Mouse (Mus musculus): ENCODE data around the gene Atmin.

Gene Atmin

DNA sequence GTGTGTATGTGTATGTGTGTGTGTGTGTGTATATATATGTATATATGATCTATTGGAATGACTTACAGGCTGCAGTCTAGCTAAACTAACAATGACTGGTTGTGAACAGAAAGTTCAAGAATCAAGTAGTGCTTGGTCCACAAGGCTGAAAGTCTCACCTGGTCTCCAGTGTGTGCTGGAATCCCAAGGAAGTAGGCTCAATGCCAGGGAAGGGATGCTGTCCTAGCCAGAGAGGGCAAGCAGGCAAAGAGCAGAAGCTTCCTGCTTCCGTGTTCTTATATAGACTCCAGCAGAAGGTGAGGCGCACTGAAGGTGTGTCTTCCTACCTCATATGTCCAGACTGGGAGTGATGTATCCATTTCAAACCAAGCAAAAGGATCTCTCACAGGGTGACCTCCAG, 8.6 kb downstream of the Atmin start:
- no peak for DNase-seq

DNA sequence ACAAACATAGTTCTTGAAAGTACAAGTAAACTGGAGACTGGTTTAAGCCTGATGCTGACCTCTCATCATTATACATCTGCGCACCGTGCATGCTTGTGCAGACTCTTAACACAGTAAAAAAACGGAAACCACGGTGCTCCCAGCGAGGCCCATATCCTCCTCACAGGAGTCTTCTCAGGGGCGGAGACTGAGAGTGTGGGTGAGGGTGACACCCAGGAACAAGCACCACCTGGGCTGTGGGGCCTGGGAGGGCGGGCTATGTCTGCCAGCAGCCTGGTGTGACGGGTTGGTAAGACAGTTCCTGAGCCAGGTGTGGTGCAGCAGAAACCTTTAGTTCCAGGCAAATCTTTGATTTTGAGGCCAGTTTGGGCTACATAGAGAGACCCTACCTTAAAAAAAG, 9.2 kb downstream of the Atmin start:
- no peak for DNase-seq

DNA sequence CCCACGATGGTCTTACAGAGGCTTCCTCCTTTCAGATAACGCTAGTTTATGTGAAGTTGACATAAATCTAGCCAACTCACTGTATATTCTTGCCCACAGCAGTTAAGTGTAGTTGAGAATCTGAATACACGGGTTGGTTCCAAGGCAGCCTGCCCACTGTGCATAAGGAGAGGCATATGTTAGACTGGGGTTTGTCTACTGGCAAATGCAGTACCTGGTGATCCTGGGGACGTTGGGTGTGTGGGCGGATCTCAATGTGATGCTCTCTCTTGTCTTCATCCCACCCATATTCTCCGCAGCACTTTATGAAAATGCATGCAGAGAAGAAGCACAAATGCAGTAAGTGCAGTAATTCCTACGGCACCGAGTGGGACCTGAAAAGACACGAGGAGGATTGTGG, 11.2 kb downstream of the Atmin start:
- no peak for DNase-seq

DNA sequence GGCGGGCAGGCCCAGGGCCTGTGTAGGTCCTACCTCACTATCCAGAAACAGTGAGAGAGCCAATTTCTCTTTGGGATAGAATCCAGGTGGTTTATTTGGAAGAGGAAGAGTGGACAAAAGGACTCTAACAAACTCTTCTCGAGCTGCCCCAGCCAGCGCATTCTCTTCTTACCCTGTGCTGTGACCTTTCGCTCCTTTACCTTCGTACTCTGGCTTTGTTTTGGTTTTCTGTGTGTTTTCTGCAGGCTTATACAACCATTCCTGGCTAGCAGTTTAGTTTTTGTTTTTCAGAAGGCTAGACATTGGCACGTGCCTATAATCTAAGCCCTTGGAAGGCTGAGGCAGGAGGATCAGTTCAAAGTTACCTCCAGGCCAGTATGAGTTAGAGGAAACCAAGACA, 26.3 kb downstream of the Atmin start:
- no peak for DNase-seq

DNA sequence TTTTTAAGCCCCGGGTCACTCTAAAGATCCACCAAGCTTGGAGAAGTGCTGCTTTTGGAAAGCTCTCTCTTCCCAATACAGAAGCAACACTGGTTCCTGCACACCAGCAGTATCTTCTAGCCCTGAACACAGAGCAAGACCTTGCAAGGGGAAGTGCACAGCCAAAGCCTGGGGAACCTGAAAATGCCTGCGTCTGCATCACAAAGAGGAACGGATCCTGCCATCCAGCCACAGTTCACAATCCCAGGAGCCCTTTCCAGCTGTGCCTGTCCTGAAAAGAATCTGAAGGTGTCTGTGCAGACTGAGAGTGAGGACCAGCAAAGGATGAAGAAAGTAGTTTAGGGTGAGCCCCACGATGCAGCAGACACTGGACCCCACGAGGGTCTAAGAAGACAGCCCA, 31.9 kb downstream of the Atmin start:
- DNase-seq, result no peak

DNA sequence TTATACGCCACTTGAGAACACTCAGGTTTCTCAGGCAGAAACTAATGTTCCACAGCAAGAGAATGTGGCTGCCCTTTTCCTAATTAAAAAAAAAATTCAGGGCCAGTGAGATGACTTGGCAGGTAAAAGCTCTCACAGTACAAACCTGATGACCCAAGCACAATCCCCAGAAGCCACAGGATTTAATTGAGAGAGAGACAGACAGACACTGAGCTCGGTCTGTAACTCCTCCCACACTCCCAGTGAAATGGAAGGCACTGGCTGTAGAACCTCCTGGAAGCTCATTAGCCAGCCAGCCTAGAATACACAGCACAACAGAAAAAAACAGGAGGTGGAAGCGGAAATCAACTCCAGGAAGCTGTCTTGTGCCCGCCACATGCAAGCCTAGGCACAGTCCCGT, 32.4 kb downstream of the Atmin start:
- no peak for DNase-seq

DNA sequence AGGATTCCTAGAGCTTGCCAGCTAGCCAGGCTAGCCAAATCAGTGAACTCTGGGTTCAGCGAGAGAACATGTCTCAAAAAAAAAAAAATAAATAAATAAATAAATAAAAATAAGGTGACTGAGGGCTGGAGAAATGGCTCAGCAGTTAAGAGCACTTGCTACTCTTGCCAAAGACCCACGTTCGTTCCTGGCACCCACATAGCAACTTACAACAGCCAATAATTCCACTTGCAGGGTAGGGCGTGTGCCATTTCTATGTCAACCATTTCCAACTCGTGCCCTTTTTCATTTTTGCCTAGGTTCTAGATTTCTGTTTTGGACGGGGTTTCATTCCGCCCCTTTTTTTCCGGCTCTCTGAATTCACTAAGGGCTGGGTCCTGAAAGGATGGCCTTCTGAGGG, 34.9 kb downstream of the Atmin start:
- DNase-seq, result no peak

DNA sequence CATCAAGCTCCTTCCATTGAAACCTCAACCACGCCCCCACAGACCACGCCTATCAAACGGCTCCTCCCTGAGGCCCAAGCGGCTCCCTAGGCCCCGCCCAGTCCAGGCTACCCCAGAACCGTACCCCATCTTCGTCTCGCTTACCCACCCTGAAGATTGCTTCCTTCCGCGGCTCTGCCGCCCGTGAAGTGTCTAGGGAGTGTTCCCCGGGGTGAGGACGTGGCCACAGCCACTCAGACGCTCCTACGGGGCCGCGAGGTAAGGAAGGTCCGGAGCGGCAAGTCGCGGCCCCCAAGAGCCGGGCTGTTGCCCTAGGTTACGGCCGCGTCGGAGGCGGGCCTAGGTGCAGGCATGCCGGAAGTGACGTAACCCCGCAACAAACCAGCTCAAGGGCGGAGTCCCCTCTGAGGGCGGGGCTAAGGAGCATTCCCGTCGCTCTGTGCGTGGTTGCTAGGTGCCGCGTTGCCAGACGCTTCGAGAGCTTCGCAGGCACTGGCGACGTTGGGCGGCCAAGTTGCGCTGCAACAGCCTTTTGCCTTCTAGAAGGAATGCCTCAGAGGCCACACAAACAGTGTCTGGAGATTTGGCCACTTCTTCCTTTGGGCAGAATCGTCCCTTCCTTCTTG, 35.6 kb downstream of the Atmin start, which contains the start of gene 1700030J22Rik:
Gene 1700030J22Rik, minus strand, starts transcription at position 329 of the 626 bp plus-strand sequence.
- DNase-seq, result peak; percentile 97

DNA sequence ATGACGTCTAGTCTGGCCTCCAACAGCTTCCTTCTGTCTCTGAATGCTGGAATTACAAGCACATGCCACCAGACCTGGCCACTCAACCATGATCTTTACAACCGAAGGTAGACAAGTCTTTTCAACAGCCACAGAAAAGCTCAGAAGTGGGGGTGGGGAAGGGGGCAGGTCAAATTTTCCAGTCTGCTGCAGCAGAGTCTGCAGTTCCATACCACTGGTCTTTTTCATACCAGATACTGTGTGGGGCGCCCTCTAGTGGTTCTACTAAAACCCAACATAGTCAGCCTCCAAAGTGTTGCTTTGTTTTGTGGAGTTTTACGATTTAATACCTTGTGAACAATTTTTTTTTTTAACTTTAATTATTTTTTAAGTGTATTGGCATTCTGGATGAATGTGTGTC, 36.9 kb downstream of the Atmin start:
- peak; percentile 51 for DNase-seq

DNA sequence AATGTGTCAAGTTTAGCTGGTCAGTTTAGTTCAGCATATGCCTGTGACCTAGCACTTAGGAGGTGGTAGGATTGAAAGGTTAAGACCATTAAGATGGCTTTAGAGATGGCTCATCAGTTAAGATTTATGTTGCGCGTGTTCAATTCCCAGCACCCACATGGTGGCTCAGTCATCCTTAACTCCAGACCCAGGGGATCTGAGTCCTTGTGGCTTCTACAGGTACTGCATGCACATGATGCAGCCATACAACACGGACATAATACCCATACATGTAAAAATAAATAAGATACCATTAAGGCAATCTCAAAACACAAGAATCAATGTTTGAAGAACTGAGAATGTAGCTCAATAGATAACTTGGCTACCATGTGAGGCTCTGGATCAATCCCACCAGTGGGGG, 46.6 kb downstream of the Atmin start:
- no peak for DNase-seq

DNA sequence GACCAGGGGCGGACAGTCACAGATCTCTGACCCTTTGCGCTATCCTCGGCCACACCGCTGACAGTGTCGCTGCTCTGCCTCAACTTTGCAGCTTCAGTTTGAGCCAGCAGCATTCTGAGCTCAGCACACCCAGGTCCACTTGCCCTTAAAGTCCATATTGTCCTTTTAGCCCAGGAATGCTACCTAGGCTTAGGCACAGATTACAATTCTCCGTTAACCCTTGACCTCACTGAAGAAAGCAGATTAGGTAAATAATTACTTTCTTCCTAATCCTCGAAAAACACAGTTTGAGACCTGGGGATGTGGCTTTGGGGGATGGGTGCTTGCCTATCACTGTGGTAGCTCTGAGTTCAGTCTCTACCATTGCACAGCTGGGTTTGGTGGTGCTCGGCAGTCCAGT, 48.0 kb downstream of the Atmin start:
- DNase-seq, result no peak

DNA sequence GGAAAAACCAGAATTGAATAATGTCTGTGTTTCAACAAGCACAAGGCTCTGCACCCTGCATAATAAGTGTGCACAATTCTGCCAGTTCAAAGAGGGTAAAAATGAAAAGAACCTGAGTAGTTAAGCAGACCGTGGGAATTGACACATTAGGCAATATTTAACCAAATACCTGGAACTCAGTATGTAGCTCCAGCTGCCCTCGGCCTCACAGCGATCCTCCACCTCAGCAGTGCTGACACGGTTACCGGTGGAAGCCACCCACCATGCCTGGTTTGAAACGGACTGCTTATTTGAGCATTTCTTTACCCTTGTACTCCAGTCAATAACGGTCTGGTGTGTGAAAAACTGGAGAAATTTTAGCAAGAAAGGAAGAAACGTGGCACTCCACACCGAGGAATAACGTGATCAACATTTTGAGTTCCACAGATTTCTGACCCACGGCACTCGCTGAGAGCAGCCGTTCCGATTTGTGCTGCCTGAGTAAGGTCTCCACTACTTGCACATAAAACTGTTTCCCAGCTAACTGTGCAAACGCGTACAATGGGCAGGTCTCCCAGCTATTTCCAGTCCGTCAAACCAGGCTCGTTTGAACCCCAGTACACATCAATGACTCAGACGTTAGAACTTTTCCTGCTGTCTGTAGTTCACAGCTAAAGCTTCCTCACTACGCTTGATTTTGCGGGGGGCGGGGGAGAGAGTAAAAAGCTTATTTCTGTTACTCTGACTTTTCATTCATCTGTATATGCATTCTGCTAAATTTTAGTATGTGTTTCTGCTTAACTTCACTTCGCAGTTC, 49.2 kb downstream of the Atmin start:
- peak; percentile 21 for DNase-seq

DNA sequence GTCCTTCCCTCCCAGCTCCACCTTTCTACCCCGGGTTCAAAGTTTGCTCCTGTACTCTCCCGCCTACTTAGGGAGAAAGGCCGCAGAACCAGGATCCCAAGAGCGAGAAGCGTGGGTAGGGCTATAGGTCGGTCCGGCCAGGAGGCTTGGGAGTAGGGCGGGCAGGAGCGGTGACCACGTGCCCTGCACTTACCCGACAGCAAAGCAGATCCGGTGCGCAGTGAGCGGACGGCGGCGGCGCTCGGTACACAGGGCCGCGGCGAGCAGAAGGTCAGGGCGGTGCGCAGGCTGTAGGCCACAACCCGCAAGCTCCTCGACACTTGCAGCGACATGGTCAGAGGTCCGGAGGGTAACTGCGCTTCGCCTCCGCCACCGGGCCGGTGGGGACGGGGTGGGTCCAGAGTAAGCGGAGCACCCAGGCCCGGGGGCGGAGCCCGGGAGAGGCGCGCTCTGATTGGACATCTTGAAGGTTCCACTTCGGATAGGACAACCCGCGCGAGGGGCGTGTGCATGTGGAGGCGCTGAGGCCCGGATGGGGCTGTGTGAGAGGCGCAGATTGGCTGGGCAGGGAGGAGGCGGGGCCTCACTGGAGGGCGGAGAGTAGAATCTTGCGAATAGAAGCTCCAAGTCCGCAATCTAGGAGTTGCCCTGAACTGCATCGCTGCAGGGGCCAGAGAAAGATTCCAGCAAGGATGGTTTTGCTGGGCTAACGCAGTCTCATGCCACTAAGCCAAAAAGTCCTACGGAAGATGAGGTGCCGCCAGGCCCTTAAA, 50.1 kb downstream of the Atmin start, which contains the start of gene Gcsh:
Gene Gcsh, minus strand, starts transcription at position 443 of the 773 bp plus-strand sequence.
- peak; percentile 96 for DNase-seq

DNA sequence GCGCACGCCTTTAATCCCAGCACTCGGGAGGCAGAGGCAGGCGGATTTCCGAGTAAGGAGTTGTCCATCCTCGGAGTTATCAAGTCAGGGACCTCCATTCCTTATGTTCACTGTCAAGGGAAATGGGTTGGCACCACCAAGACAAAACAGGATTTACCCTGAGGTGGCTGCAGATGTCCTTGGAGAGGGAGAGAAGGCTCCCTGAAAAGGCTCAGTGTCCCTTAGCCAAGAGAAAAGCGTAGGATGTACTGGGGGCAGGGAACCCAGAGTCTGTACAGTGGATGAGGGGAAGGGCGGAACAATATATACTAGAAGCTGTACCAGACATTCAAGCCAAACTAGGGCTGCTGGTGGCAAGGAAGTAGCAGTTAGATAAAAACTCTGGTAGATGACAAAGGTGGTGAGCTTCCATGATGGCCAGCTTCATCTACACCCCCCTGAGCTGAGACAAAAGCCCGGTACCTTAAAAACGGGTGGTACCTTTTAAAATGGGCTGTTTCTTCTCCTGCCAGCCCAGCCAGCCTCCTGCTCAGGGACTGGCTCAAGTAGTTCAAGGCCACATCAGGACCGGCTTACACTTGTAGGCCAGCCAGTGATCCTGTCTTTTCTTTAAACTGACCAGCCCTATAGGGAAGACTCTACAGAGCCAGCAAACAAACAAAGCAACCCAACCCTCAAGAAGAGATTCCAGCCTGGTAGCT, 51.0 kb downstream of the Atmin start:
- DNase-seq, result no peak

Measured in cerebellum, adult 8-10 months (tissue).